Mouse (Mus musculus): ENCODE measurements around the gene Larp6. TPM values are rescaled to one million over a fixed set of nuclear protein-coding genes. Genes with fewer than 3 reads are reported as not detected.

Larp6 gene
- total and polyA plus RNA-seq, 3 experiments = not detected

DNA sequence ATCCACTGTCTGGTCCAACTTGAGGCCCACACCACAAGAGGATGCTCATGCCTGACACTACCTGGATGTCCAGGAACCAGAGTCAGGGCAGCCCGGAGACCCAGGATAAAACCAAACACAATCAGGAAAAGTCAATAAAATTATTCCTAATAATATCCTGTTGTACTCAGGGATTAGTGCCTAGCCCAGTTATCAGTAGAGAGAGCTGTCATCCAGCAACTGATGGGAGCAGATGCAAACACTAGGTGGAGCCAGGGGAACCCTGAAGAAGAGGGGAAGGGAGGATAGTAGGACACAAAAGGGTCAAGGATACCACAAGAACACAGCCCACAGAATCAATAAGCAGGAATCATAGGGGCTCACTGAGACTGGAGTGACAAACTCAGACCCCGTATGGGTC, 5.2 kb upstream of the Larp6 start:
- no peaks in the 10 kb centered on the region for H3K4me1 ChIP-seq (ENCODE audit: control insufficient read depth in 1 of 2, insufficient read depth in 2 of 2)
- dilution Hi-C loops (cut with MboI; ENCODE audit: extremely low pct_ligation_motif_present, extremely low pct_unique_long_range_greater_than_20kb, low sequenced_read_pairs) = no loop called here
- TF ChIP-seq CTCF (conservative IDR thresholded peaks at IDR 0.05 in 1 of 2, IDR thresholded peaks at IDR 0.05 in 1 of 2; ENCODE audit: low read depth in 2 of 2, low read length in 2 of 2) (peak in 1 of 2 experiments; percentile 32; a peak in 2 of 4 replicates), GABPA (IDR thresholded peaks at IDR 0.05; ENCODE audit: insufficient replicate concordance, low read depth, low read length) (no peak), ELF1 (IDR thresholded peaks at IDR 0.05; ENCODE audit: low read depth, low read length) (no peak), MEF2A (IDR thresholded peaks at IDR 0.05; ENCODE audit: borderline replicate concordance, low read depth, low read length) (no peak)
- H3K27me3 ChIP-seq (replicated peaks) = no peaks in the 10 kb centered on the region
- H3K9me3 ChIP-seq (replicated peaks; ENCODE audit: low read length) = no peaks in the 10 kb centered on the region
- no peak for DNase-seq (ENCODE audit: extremely low read depth)
- no peaks in the 10 kb centered on the region for H3K36me3 ChIP-seq (replicated peaks in 1 of 2; ENCODE audit: control insufficient read depth in 1 of 2, insufficient read depth in 1 of 2, low read length in 1 of 2)
- H3K27ac ChIP-seq (ENCODE audit: insufficient read depth, low read depth) = no peak overlapping the region
- H3K9ac ChIP-seq (ENCODE audit: insufficient read depth, low read depth) = no peak overlapping the region
- no peak overlapping the region for H3K4me2 ChIP-seq (ENCODE audit: insufficient read depth, low read depth, poor library complexity, severe bottlenecking)
- no peaks in the 10 kb centered on the region for H3K79me2 ChIP-seq (replicated peaks; ENCODE audit: control insufficient read depth, extremely low read depth, insufficient read depth, poor library complexity, severe bottlenecking)
- in situ Hi-C loops (cut with MboI; ENCODE audit: low pct_ligation_motif_present, low pct_unique_long_range_greater_than_20kb, low sequenced_read_pairs) = loop anchor here (25.0 kb wide), 1 partner anchor 470 kb away; no protein-coding TSS in a partner anchor
- no peak overlapping the region for H3K4me3 ChIP-seq (replicated peaks in 1 of 3; ENCODE audit: low read depth in 2 of 3, low read length in 2 of 3, poor library complexity in 1 of 3)

DNA sequence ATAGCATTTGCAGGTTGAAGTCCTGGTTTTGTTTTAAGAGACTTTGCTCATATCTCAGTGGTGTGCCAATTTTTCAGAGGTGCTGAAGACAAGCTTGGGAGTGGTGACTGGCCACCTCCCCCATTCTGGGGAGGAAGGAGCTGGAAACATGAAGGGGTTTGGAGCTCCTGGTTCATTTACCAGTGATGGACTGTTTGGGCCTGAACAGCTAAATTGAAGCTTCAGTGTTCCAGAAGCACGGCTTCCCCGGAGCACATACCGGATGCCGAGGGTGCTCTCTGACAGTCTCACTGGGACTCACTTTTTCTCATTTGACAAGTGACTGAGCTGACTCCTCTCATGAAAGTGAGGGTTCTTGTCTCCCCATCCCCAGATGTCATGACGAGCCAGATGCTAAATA, 4.2 kb upstream of the Larp6 start:
- in situ Hi-C loops (cut with MboI; ENCODE audit: low pct_ligation_motif_present, low pct_unique_long_range_greater_than_20kb, low sequenced_read_pairs) (loop anchor here (25.0 kb wide), 1 partner anchor 471 kb away; no protein-coding TSS in a partner anchor), dilution Hi-C loops (cut with MboI; ENCODE audit: extremely low pct_ligation_motif_present, extremely low pct_unique_long_range_greater_than_20kb, low sequenced_read_pairs) (no loop called here)
- no peak overlapping the region for H3K4me3 ChIP-seq (replicated peaks in 1 of 3; ENCODE audit: low read depth in 2 of 3, low read length in 2 of 3, poor library complexity in 1 of 3)

DNA sequence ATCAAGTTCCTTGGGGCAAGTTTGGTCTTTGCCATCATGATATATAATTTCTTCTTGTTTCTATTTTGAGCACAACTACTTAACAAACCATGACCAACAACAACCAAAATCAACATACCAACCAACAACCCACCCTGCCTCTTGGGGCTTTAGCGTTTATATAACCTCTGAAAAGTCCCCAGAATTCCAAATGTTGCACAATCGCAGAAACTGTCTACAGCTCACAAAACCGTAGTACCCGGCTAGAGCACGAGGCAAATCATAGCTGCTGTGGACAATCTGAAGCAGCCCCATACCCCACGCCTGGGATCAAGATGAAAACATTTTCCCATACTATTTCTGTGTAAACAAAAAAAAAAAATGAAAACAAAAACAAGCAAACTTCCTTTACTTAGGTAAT, 3.1 kb upstream of the Larp6 start:
- no peaks in the 10 kb centered on the region for H3K9me3 ChIP-seq (replicated peaks; ENCODE audit: low read length)
- H3K4me3 ChIP-seq (replicated peaks in 1 of 3; ENCODE audit: low read depth in 2 of 3, low read length in 2 of 3, poor library complexity in 1 of 3) = no peak overlapping the region
- no peak overlapping the region for H3K4me2 ChIP-seq (ENCODE audit: insufficient read depth, low read depth, poor library complexity, severe bottlenecking)
- H3K79me2 ChIP-seq (replicated peaks; ENCODE audit: control insufficient read depth, extremely low read depth, insufficient read depth, poor library complexity, severe bottlenecking) = no peaks in the 10 kb centered on the region
- dilution Hi-C loops (cut with MboI; ENCODE audit: extremely low pct_ligation_motif_present, extremely low pct_unique_long_range_greater_than_20kb, low sequenced_read_pairs) (no loop called here), in situ Hi-C loops (cut with MboI; ENCODE audit: low pct_ligation_motif_present, low pct_unique_long_range_greater_than_20kb, low sequenced_read_pairs) (loop anchor here (25.0 kb wide), 1 partner anchor 472 kb away; no protein-coding TSS in a partner anchor)
- H3K4me1 ChIP-seq (ENCODE audit: control insufficient read depth in 1 of 2, insufficient read depth in 2 of 2) = no peaks in the 10 kb centered on the region
- TF ChIP-seq RCOR1 (conservative IDR thresholded peaks at IDR 0.05; ENCODE audit: low read depth, low read length) = no peak
- TF ChIP-seq ETS1 (conservative IDR thresholded peaks at IDR 0.05; ENCODE audit: low read depth, low read length) = no peak
- TF ChIP-seq POLR2AphosphoS2 (IDR thresholded peaks at IDR 0.05; ENCODE audit: low read depth, low read length) = no peak
- TF ChIP-seq USF1 (IDR thresholded peaks at IDR 0.05; ENCODE audit: low read depth, low read length) = no peak
- TF ChIP-seq RAD21 (IDR thresholded peaks at IDR 0.05; ENCODE audit: low read depth, low read length) = no peak
- no peak for TF ChIP-seq BHLHE40 (IDR thresholded peaks at IDR 0.05; ENCODE audit: low read depth, low read length)
- TF ChIP-seq MAZ (IDR thresholded peaks at IDR 0.05; ENCODE audit: low read depth, low read length) = no peak
- no peak for TF ChIP-seq SMC3 (IDR thresholded peaks at IDR 0.05; ENCODE audit: low read depth, low read length)
- no peak for TF ChIP-seq PAX5 (IDR thresholded peaks at IDR 0.05; ENCODE audit: low read length)
- no peak for TF ChIP-seq E2F4 (IDR thresholded peaks at IDR 0.05; ENCODE audit: insufficient replicate concordance, low read depth, low read length)
- no peak for TF ChIP-seq JUN (IDR thresholded peaks at IDR 0.05; ENCODE audit: insufficient read depth, low read depth, low read length)
- H3K9ac ChIP-seq (ENCODE audit: insufficient read depth, low read depth) = no peak overlapping the region
- no peaks in the 10 kb centered on the region for H3K27me3 ChIP-seq (replicated peaks)
- no peaks in the 10 kb centered on the region for H3K36me3 ChIP-seq (replicated peaks in 1 of 2; ENCODE audit: control insufficient read depth in 1 of 2, insufficient read depth in 1 of 2, low read length in 1 of 2)
- no peak for DNase-seq (ENCODE audit: extremely low read depth)
- H3K27ac ChIP-seq (ENCODE audit: insufficient read depth, low read depth) = no peak overlapping the region

More for the DNA sequence above, 4.2 kb upstream of the Larp6 start:
- Histone ChIP-seq H3K79me2 (replicated peaks; ENCODE audit: control insufficient read depth, extremely low read depth, insufficient read depth, poor library complexity, severe bottlenecking) (no peaks in the 10 kb centered on the region), H3K36me3 (replicated peaks in 1 of 2; ENCODE audit: control insufficient read depth in 1 of 2, insufficient read depth in 1 of 2, low read length in 1 of 2) (no peaks in the 10 kb centered on the region), H3K9me3 (replicated peaks; ENCODE audit: low read length) (no peaks in the 10 kb centered on the region), H3K27ac (ENCODE audit: insufficient read depth, low read depth) (no peak overlapping the region), H3K4me1 (ENCODE audit: control insufficient read depth in 1 of 2, insufficient read depth in 2 of 2) (no peaks in the 10 kb centered on the region), H3K27me3 (replicated peaks) (no peaks in the 10 kb centered on the region), H3K4me2 (ENCODE audit: insufficient read depth, low read depth, poor library complexity, severe bottlenecking) (no peak overlapping the region), H3K9ac (ENCODE audit: insufficient read depth, low read depth) (no peak overlapping the region)
- no peak for TF ChIP-seq POLR2A (IDR thresholded peaks at IDR 0.05; ENCODE audit: low read depth, low read length)
- TF ChIP-seq ELF1 (IDR thresholded peaks at IDR 0.05; ENCODE audit: low read depth, low read length) = no peak
- TF ChIP-seq MAFK (IDR thresholded peaks at IDR 0.05; ENCODE audit: insufficient replicate concordance, low read length) = no peak
- no peak for TF ChIP-seq KAT2A (IDR thresholded peaks at IDR 0.05; ENCODE audit: insufficient replicate concordance, low read length)
- no peak for DNase-seq (ENCODE audit: extremely low read depth)
